Mouse (Mus musculus) intestine, postnatal 0 days (tissue): ENCODE measurements around the gene Csf2. TPM values are rescaled to one million over a fixed set of nuclear protein-coding genes. Genes with fewer than 3 reads are reported as not detected.

Source experiments
- ATAC-seq: fragments of 200-750 bp; cut with Nextera tagmentation; 2 replicates; pipeline ENCODE4 v1.8.0; 2017; ENCODE audit warnings: mild to moderate bottlenecking, moderate TSS enrichment, moderate library complexity
- H3K27ac ChIP-seq: fragments of 300-500 bp; sonication (generic); 2 replicates; pipeline ENCODE4 v1.5.1; 2014; ENCODE audit warnings: mild to moderate bottlenecking, low read depth, low read length, moderate library complexity
- H3K27me3 ChIP-seq: fragments of 300-500 bp; sonication (generic); replicated peaks from 2 replicates; pipeline ENCODE4 v1.6.1; 2014; ENCODE audit warnings: low read length, mixed read lengths; ENCODE audit not compliant: control insufficient read depth, insufficient read depth
- H3K36me3 ChIP-seq: fragments of 300-500 bp; sonication (generic); 2 replicates; pipeline ENCODE4 v1.6.1; 2014; ENCODE audit warnings: mild to moderate bottlenecking, moderate library complexity; ENCODE audit not compliant: control insufficient read depth, insufficient read depth
- H3K4me1 ChIP-seq: fragments of 300-500 bp; sonication (generic); replicated peaks from 2 replicates; pipeline ENCODE4 v1.6.1; 2014; ENCODE audit warnings: antibody characterized with exemption, low read length, mixed read lengths; ENCODE audit not compliant: control insufficient read depth, insufficient read depth
- H3K4me2 ChIP-seq: fragments of 300-500 bp; sonication (generic); replicated peaks from 2 replicates; pipeline ENCODE4 v1.6.1; 2014; ENCODE audit warnings: low read depth, mild to moderate bottlenecking, moderate library complexity
- H3K4me3 ChIP-seq: fragments of 300-500 bp; sonication (generic); 2 replicates; pipeline ENCODE4 v1.5.1; 2014; ENCODE audit warnings: low read depth, low read length
- H3K9ac ChIP-seq: fragments of 300-500 bp; sonication (generic); 2 replicates; pipeline ENCODE4 v1.6.1; 2014; ENCODE audit warnings: mild to moderate bottlenecking, low read depth, low read length
- H3K9me3 ChIP-seq: fragments of 300-500 bp; sonication (generic); 2 replicates; pipeline ENCODE4 v1.6.1; 2016; ENCODE audit warnings: mixed run types; ENCODE audit not compliant: control insufficient read depth
- CTCF ChIP-seq: sonication (generic); IDR thresholded peaks from 2 replicates; pipeline ENCODE4 v1.5.1; 2016; ENCODE audit warnings: low read depth, mild to moderate bottlenecking, control low read depth, antibody characterized with exemption, moderate library complexity
- WGBS: fragments of 180-500 bp; shearing (Covaris S2); extraction: QIAGEN DNeasy Blood & Tissue Kit; methylation state at CpG from one replicate; pipeline ENCODE4 v1.1.7; 2014; 5-methylcytosine and 5-hydroxymethylcytosine counted together
- polyA plus RNA-seq: library from polyadenylated mRNA; unstranded; fragments of >200 nt; fragmentation: Nextera tagmentation; extraction: Ambion mirVana; gene quantifications from 2 replicates; pipeline ENCODE4 v1.2.1, GENCODE M21; 2015

Gene Csf2
- polyA plus RNA-seq, 1 experiment from 2014 or later: 1.3 TPM

GRCm38 (mm10) chr11:54244465-54244864 lies 5.0 kb downstream of the Csf2 start:
- Histone ChIP-seq H3K9ac (no peak overlapping the region), H3K4me2 (no peak overlapping the region), H3K9me3 (no peaks in the 10 kb centered on the region), H3K27me3 (no peaks in the 10 kb centered on the region), H3K36me3 (no peaks in the 10 kb centered on the region), H3K4me1 (no peaks in the 10 kb centered on the region; the same call in 1 of the 2 replicates), H3K4me3 (no peak overlapping the region), H3K27ac (no peak overlapping the region)
- WGBS: 83% methylated on average over 6 of the region's 6 CpGs
- no peak for ATAC-seq
- TF ChIP-seq CTCF: no peak

DNA sequence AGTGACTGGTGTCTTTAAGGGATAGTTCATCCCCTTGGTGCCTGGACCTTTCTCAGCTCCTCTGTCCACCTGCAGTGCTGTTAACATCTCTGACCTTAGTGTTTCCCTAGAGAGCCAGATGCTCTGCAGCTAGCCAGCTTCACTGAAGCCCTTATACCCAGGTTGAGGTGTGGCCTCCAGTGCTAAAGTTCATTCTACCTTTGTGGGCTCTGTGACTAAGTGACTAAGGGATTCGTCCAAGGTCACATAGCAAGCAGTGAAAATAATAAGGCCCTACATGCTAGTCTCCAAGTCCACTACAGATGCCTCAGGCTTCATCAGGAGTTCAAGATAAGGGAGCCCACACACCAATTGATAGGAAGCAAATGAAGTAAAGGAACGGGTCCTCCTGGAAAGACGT lies 7.0 kb downstream of the Csf2 start:
- Histone ChIP-seq H3K27me3 (no peaks in the 10 kb centered on the region), H3K4me3 (no peak overlapping the region), H3K9me3 (no peaks in the 10 kb centered on the region), H3K27ac (no peak overlapping the region), H3K4me1 (no peaks in the 10 kb centered on the region), H3K36me3 (no peaks in the 10 kb centered on the region), H3K4me2 (no peak overlapping the region), H3K9ac (no peak overlapping the region)
- TF ChIP-seq CTCF: no peak
- ATAC-seq: peak; percentile 68
- 51% methylated on average over 3 of the region's 3 CpGs for WGBS

- H3K4me3 ChIP-seq: no peak overlapping the region
- H3K27ac ChIP-seq: no peak overlapping the region
- no peaks in the 10 kb centered on the region for H3K4me1 ChIP-seq
- no peaks in the 10 kb centered on the region for H3K9me3 ChIP-seq
- H3K36me3 ChIP-seq: no peaks in the 10 kb centered on the region
- H3K27me3 ChIP-seq: no peaks in the 10 kb centered on the region
- TF ChIP-seq CTCF: no peak
- WGBS: 57% methylated on average over 2 of the region's 2 CpGs
- no peak for ATAC-seq
- no peak overlapping the region for H3K9ac ChIP-seq
- H3K4me2 ChIP-seq: no peak overlapping the region
Measured at GRCm38 (mm10) chr11:54236939-54237338, 12.5 kb downstream of the Csf2 start.

GRCm38 (mm10) chr11:54227478-54227877 lies 22.0 kb downstream of the Csf2 start:
- no peak overlapping the region for H3K4me2 ChIP-seq
- H3K4me3 ChIP-seq: no peak overlapping the region
- no peaks in the 10 kb centered on the region for H3K36me3 ChIP-seq
- no peaks in the 10 kb centered on the region for H3K27me3 ChIP-seq
- ATAC-seq: no peak
- no peak overlapping the region for H3K27ac ChIP-seq
- no peak overlapping the region for H3K9ac ChIP-seq
- no peaks in the 10 kb centered on the region for H3K4me1 ChIP-seq
- WGBS: 92% methylated on average over 2 of the region's 2 CpGs
- no peaks in the 10 kb centered on the region for H3K9me3 ChIP-seq
- no peak for TF ChIP-seq CTCF

DNA sequence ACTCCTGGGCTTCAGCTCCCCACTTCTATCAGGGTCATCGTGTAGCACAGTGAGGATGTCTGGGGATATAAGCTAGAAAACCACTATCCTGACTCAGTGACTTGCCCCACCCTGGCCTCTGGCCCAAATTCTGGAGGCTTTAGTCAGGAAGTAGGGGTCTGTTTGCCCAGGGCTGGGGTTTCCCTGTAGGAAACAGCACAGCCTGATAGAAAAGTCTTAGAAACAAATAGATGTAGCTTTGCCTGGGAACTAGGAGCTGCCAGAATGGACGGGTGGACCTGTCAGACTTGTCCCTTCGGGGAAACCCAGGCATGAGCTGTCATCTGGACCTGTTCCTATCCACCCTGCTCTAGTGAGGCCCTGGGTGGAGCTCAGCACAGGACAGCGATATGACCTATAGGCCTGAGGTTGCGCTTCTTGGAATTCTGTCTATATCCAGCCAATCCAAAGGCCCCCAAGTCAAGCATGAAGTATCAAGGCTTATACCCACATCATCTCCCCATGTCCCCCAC lies 24.9 kb downstream of the Csf2 start:
- Histone ChIP-seq H3K4me1 (no peaks in the 10 kb centered on the region), H3K36me3 (no peaks in the 10 kb centered on the region), H3K4me3 (no peak overlapping the region), H3K27me3 (no peaks in the 10 kb centered on the region), H3K27ac (no peak overlapping the region), H3K9me3 (no peaks in the 10 kb centered on the region), H3K4me2 (no peak overlapping the region), H3K9ac (no peak overlapping the region)
- no peak for ATAC-seq
- 83% methylated on average over 5 of the region's 5 CpGs for WGBS
- TF ChIP-seq CTCF: no peak

DNA sequence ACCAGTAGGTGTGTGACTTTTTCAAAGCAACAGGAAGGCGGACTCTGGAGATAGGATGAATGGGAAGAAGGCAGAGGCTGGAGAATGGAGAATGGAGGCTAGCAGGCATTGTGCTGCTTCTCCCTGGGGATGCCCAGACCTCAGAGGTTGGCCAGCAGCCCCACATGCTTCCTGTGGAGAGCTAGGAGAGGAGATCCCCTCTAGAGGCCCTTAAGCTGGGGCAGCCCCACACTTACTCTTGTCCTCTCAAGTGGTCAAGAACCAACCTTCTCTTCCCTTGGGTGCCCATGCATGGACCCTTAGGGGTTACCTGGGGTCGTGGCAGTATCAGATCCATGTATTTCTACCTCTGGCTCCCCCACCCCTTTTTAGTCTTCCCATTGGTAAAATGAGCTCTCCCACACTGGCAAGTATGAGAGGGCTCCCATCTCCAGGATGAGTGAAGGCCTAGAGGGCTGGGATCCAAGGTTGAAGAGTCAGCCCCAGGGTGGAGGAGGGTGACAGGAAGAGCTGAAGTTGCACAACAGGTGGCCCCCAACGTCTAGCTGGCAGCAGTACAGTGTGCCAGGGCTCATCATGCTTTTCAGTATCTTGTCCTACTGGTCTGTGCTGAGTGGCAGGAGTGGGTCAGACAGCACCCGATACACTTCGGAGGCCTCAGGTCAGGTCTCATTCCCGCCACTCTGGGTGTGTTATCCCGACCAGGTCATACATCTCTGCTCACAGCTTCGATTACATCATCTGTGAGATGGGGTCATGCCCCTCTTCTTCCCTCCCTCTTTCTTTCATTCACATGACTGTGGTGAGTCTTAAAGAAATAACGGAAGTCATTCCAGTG lies 25.6 kb downstream of the Csf2 start:
- no peaks in the 10 kb centered on the region for H3K9me3 ChIP-seq
- H3K27ac ChIP-seq: no peak overlapping the region
- no peak for TF ChIP-seq CTCF
- no peak overlapping the region for H3K4me2 ChIP-seq
- WGBS: 85% methylated on average over 9 of the region's 9 CpGs
- ATAC-seq: no peak
- H3K27me3 ChIP-seq: no peaks in the 10 kb centered on the region
- H3K36me3 ChIP-seq: no peaks in the 10 kb centered on the region
- no peak overlapping the region for H3K4me3 ChIP-seq
- no peaks in the 10 kb centered on the region for H3K4me1 ChIP-seq
- no peak overlapping the region for H3K9ac ChIP-seq
